Mouse (Mus musculus) heart, adult 11 months (tissue): ENCODE measurements around the gene Ak5.

ENCODE experiments used
- DNase-seq: peaks from one replicate; pipeline ENCODE4 v3.0.0; 2022

The Ak5 gene

GRCm38 (mm10) chr3:152564516-152565113, 103.5 kb downstream of the Ak5 start:
- DNase-seq, result peak; percentile 53

- peak; percentile 83 for DNase-seq
Observed at GRCm38 (mm10) chr3:152563833-152564232, 104.3 kb downstream of the Ak5 start.

GRCm38 (mm10) chr3:152561708-152562107, 106.5 kb downstream of the Ak5 start:
- DNase-seq, result no peak

DNA sequence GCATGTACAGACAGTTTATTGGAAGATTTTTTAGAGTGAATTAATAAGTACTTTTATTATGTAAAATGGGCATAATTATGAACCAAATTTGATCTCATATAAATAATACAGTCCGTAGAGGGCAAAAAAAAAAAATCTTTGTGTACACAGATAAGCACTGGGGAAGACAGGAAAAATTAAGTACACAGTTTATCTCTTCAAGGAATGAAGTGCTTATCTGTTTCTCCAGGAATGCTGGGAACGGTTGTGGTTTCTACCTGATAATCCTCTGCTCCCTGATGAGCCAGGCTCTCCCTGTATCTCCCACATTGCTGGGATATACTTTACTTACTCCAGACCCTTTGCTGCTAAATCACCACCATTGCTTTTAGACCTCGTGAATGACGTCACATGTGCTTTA, 108.9 kb downstream of the Ak5 start:
- DNase-seq, result peak; percentile 28

DNA sequence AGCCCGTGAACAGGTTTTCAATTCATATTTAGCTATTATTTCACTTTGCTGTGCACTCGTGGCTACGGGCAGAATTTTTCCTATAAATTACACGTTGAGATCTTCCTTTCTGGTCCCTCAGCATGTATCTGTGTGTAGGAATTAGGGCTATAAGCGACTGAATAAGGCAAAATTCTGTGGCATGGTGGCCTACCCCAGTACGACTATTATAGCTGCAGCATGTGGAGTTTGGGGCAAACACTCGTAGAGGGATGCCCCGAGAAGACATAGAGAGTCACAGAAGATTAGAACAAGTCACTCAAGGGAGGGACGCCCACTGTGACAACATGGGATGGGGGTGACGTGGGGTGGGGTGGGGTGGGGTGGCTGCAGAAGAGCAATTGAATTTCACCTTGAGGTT, 110.1 kb downstream of the Ak5 start:
- DNase-seq, result peak; percentile 13

DNA sequence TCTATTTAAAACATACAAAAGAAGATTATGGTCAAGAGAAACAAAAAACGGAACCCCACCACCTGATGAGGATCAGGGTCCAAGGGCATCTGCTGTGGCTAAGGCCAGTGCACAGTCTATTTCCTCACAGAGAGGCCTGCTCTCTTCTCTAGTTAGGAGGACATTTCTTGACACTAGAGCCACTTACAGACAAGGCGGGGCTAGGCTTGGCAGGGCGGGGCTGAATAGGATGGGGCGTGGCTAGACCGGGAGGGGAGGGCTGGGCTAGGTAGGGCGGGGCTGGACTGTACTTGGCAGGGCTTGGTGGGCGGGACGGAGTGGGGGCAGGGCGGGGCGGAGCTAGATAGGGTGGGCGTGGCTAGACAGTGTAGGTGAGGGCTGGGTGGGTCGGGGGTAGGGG, 110.5 kb downstream of the Ak5 start:
- peak; percentile 75 for DNase-seq

- peak; percentile 41 for DNase-seq
Observed at GRCm38 (mm10) chr3:152556919-152557318, 111.2 kb downstream of the Ak5 start.

DNA sequence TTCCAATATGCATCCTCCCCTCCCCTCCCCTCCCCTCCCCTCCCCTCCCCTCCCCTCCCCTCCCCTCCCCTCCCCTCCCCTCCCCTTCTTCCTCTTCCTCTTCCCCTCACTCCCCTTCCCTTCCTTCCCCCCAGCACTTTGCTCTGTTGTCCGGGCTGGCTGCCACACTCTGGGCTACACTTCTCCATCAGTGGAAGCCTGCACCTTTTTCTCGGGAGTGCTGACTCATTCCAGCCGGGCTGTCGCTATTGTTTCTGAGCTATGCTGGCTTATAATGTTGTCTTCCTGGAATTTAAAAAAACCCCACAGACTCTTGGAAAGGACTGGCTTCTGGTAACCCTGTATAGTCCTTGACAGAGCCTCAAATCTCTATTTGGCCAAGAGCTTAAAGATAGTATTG, 111.7 kb downstream of the Ak5 start:
- DNase-seq, result peak; percentile 82

DNA sequence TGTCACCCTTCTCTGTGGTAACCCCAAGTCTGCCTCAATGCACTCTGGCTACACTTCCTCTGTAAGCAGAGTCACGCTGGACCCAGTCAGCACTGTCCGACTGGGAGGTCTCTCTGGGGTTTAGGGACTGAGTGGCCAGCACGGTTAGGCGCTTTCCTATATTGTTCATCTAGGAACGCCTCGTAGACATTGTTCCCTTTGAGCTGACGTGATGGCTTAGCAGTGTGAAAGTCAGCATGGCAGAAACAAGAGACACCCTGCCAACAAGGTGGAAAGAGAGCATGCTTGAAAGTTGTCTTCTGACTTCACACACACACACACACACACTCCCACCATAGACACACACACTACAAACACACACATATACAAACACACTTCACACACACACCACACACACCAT, 112.9 kb downstream of the Ak5 start:
- DNase-seq, result peak; percentile 72

DNA sequence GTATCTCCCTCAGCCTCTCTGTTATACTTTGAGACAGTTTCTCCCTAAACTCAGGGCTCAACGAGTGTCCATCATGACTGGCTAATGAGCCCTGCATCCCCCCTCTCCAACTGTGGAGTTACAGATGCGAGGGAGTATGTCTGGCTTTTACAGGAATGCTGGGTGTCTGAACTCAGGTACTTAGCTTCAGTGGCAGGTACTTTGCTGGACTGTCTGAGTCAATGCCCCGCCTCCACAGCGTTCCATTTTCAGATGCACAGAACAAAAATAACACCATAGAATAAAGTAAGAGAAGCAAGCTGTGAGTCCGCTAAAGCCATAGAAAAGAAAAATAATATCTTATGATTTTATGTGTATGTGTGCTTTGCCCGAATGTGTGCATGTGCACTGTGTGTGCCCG, 113.8 kb downstream of the Ak5 start:
- peak; percentile 65 for DNase-seq

DNA sequence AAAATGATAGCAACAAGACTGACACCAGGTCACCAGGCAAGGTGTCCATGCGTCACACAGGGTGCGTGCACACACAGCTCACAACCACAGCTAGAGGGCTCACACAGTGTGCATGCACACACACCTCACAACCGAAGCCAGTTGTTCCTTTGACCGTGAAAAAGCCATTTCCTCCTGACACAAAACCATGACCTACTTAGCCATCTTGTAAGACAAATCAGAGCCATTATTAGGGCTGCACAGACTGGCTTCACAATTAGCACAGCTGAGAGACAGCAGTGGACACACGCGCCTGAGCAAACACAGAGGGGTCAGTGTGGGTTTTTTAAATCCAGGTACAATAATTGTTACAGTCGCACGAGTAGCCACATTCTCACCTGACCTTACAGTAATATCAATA, 115.5 kb downstream of the Ak5 start:
- DNase-seq, result peak; percentile 33

DNA sequence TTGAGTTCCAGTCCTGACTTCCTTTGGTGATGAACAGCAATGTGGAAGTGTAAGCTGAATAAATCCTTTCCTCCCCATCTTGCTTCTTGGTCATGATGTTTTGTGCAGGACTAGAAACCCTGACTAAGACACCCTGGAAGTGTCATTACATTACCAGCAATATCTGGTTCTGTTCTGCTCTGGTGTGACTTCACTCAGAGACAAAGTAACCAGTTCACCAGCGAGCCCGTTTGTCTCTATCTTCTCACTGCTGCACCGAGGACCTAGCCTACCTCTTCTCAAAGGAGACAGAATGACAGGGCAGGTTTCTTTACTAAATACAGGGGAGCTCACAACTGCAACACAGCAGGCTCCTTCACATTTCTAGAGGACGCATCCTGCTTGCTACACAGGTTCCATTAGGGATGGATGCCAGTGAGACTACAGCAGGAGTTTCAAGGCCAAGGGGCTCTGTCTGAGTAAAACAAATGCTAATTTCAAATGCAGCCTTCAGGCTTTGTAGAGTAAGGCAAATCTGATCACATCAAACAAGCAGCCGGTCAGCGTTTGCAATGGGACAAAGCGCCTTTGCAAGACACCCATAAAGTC, 117.5 kb downstream of the Ak5 start:
- peak; percentile 59 for DNase-seq

- no peak for DNase-seq
Observed at GRCm38 (mm10) chr3:152550031-152550430, 118.1 kb downstream of the Ak5 start.

DNA sequence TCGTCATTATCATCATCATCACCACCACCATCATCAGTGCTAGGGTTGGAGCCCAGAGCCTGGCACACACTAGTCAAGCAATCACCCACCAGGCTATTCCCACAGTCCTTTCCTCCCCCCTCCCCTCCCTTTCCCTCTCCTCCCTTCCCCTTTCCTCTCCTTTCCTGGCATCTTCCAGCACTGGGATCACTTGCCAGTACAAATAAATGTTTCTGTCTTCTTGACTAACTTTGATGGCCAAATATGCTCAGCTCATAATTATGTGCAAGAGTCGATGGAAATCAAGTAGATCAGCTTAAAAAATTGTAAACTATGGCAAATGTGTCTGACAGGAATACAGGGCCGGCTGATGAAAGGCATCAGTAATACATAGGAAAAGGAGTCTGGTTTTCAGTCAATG, 123.2 kb downstream of the Ak5 start:
- peak; percentile 64 for DNase-seq

DNA sequence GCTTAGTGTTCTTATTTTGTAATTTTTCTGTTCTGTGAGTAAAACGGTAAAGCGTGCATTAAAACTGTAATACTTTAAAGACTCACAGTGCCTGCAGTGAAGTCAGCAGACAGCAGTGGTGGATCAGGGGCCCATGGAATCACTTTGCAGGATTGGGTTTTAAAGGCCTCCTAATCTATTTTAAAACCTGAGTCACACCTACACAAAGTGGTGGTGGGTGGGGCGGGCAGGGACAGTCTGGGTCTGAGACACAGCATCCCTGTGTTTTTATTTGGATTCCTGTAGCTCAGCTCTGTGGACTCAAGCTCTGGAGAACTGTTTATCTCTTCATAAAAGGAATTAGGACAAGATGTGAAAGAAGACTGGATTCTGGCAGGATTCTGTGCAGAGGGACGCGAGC, 125.9 kb downstream of the Ak5 start:
- peak; percentile 29 for DNase-seq

GRCm38 (mm10) chr3:152530344-152530743, 137.8 kb downstream of the Ak5 start:
- DNase-seq, result peak; percentile 34

DNA sequence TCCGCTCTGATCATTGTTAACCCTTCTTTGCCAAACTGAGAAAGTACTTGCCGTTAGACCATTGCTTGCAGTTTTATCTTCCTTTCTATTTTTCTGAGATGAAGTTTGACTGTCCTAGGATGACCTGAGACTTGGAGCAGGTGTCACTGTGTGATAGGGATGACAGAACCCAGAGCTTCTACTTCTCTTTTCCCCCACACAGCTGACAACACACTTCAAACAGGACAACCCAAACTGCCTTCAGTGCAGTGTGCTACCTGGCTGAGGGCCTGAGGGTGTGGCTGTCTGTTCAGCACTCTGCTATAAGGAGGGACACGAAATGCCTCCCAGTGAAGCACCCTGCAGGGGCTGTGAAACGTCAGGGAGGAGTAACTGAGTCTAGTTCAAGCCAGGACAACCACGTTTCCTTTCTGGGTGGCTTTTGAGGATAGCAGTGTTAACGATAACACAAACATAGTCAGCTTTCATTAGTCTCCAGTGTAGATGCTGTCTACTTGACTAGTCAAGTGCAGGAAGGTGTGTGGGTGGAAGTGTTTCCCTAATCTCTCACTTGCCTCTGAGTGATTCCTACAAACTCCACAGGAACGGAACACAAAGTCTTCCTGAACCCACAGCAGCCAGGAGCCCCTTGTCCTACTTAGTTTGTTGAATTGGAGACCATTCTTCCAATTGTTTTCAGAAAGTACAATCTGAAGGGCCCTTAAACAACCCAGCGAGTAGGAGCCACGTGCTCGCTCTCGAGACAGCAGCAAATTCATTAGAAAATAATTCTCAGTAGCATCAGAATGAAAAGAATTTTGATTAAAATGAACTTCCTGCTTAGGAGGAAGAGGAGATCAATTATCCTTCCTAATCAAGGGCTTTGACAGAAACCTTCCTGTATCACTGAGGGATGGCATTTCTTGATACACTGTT, 138.8 kb downstream of the Ak5 start:
- DNase-seq, result peak; percentile 34

DNA sequence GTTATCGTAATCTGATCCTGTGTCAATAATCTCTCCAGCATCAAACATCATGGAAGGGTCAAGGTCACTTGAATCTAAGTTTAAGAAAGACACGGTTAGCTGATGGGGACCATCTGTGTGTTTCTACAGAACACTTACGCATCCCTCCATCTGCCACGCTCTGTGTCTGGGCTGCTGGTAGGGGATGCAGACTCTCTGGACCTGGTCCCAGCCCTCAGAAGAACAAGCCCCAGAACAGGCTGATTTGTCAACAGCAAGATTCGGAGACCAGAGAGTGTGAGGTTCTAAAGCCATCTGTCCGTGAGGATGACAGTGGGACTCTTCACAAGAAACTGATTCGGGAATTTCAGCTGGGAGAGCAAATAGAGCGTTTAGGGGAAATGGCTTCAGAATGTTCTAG, 141.4 kb downstream of the Ak5 start:
- peak; percentile 24 for DNase-seq

- peak; percentile 25 for DNase-seq
Observed at GRCm38 (mm10) chr3:152523315-152523638, 144.9 kb downstream of the Ak5 start.

DNA sequence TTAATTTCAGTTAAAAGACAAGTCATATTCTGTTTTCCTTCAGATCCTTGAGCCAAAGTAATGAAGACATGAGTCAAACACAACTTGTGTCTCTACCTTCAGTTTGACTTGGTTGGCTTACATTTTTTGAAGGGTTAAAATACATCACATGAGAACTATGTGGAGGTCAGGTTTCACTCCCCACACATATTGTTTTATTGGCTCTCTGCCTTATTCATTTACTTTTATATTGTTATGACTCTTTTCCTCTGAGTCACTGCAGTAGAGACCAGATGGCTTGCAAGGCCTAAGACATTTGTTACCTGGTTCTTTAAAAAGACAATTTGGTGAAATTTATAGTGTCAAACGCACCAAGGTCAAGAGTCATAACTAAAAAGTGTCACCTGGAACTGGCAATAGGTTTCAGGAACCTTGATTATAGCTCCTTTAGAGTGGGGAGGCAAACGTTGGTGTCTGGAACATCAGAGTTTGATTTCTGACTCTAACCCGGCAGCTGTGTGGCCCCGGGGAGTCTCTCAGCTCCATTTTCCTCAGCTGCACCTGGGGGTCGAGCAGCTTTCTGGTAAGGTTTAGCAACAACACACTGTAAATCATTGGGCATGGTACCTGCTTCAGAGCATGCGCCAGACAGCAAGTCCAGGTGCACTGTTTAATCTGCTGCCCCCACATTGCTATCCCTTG, 145.4 kb downstream of the Ak5 start:
- DNase-seq, result peak; percentile 45

DNA sequence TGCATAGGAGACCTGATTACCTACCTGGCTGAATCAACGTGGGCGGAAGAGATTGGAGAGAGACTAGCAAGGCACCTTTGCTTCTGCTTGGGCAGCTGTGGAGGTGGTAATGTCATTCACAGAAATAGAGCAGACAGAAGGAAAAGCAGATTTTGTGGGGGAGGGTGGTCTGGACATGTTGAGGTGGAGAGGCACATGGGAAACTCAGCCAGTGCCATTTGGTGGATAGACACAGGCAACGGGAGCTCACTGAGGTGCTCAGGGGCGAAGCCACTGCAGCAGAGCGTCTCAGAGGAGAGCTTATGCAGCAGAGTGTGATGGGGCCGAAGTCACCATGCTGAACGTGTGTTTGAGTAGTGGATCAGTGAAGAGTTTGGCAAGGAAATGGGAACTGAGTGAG, 147.1 kb downstream of the Ak5 start:
- peak; percentile 60 for DNase-seq

- DNase-seq, result peak; percentile 37
Observed at GRCm38 (mm10) chr3:152520074-152520473, 148.1 kb downstream of the Ak5 start.

GRCm38 (mm10) chr3:152519556-152519955, 148.6 kb downstream of the Ak5 start:
- peak; percentile 77 for DNase-seq

DNA sequence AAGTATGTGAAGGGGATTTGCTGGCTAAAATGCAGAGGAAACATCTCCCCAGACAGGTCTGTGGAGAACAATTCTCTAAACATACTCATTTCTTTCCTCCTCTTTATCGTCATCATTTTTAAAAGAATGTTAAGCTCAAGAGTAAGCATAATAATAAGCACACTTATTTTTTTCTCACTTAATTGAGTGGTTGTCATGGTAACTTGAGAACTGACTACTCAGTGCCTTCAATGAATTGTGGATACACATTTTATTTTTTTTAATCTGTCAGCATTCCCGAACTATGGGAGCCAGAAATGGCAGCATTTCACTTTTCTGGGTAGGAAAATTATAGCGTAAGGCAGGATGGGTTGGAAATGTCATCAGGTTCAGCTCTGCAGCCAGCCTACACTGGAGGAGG, 151.6 kb downstream of the Ak5 start:
- no peak for DNase-seq
